Mouse (Mus musculus) spleen, postnatal 10 days (tissue): ENCODE results near the gene Ccdc92.

Experiments used
- DNase-seq, 2 experiments: peaks; one replicate each; pipeline ENCODE4 v3.0.0; 2021 to 2022; ENCODE audit warnings: low spot score in 2 of 2

The Ccdc92 gene

GRCm38 (mm10) chr5:124862013-124862866 lies at the start of gene Ccdc92, which contains the start of gene Zfp664:
Gene Ccdc92 (minus strand): TSS chr5:124862424.
Gene Zfp664 (plus strand): TSS chr5:124862691.
- DNase-seq, result peak; percentile 88 to 98

GRCm38 (mm10) chr5:124908860-124909259 lies 46.6 kb upstream of the Ccdc92 start:
- DNase-seq, result peak; percentile 38 to 79

- no peak for DNase-seq
Observed at GRCm38 (mm10) chr5:124906890-124907289, 44.7 kb upstream of the Ccdc92 start.

- no peak for DNase-seq
Observed at GRCm38 (mm10) chr5:124903852-124904251, 41.6 kb upstream of the Ccdc92 start.

- DNase-seq, result no peak
Observed at GRCm38 (mm10) chr5:124902195-124902594, 40.0 kb upstream of the Ccdc92 start.

GRCm38 (mm10) chr5:124901675-124902074 lies 39.5 kb upstream of the Ccdc92 start:
- DNase-seq, result no peak

GRCm38 (mm10) chr5:124900738-124901490 lies 38.7 kb upstream of the Ccdc92 start:
- DNase-seq, result no peak

GRCm38 (mm10) chr5:124899945-124900631 lies 37.9 kb upstream of the Ccdc92 start:
- peak; percentile 77 to 88 for DNase-seq

- no peak for DNase-seq
Observed at GRCm38 (mm10) chr5:124896135-124896534, 33.9 kb upstream of the Ccdc92 start.

GRCm38 (mm10) chr5:124891921-124892370 lies 29.7 kb upstream of the Ccdc92 start:
- no peak for DNase-seq

GRCm38 (mm10) chr5:124888661-124889060 lies 26.4 kb upstream of the Ccdc92 start:
- no peak for DNase-seq

- no peak for DNase-seq
Observed at GRCm38 (mm10) chr5:124883877-124884276, 21.7 kb upstream of the Ccdc92 start.

GRCm38 (mm10) chr5:124879801-124880200 lies 17.6 kb upstream of the Ccdc92 start:
- DNase-seq, result no peak

GRCm38 (mm10) chr5:124879251-124879650 lies 17.0 kb upstream of the Ccdc92 start:
- no peak for DNase-seq

GRCm38 (mm10) chr5:124873890-124874601 lies 11.8 kb upstream of the Ccdc92 start:
- no peak for DNase-seq

GRCm38 (mm10) chr5:124873096-124873495 lies 10.9 kb upstream of the Ccdc92 start:
- DNase-seq, result no peak

- no peak for DNase-seq
Observed at GRCm38 (mm10) chr5:124872033-124872432, 9.8 kb upstream of the Ccdc92 start.

- peak; percentile 27 to 71 for DNase-seq
Observed at GRCm38 (mm10) chr5:124868981-124869380, 6.8 kb upstream of the Ccdc92 start.

- DNase-seq, result peak; percentile 38 to 44
Observed at GRCm38 (mm10) chr5:124862871-124863741, 882 bp upstream of the Ccdc92 start.

- peak; percentile 21 to 43 for DNase-seq
Observed at GRCm38 (mm10) chr5:124861463-124861862, 761 bp downstream of the Ccdc92 start.
